Mouse (Mus musculus) brain, embryonic 14.5 days (tissue): ENCODE measurements at regions not wholly inside any gene's neighbourhood (a gene's known extent, or its start where the extent isn't known, plus 50 kb on each side); places are given as distances from the start of the nearest gene placed in this dataset.

Source experiments
- CTCF ChIP-seq: fragments of 200-500 bp; IDR thresholded peaks from 2 replicates; pipeline ENCODE4 v1.5.1; 2012; ENCODE audit warnings: inconsistent platforms, mild to moderate bottlenecking, moderate library complexity, borderline replicate concordance; ENCODE audit not compliant: insufficient read depth, insufficient read length; ENCODE audit errors: extremely low read depth
- POLR2A ChIP-seq: fragments of 200-500 bp; IDR thresholded peaks from 2 replicates; pipeline ENCODE4 v1.6.1; 2012; ENCODE audit warnings: mild to moderate bottlenecking, inconsistent platforms, borderline replicate concordance; ENCODE audit not compliant: poor library complexity, insufficient read depth, insufficient read length, severe bottlenecking; ENCODE audit errors: extremely low read depth

DNA sequence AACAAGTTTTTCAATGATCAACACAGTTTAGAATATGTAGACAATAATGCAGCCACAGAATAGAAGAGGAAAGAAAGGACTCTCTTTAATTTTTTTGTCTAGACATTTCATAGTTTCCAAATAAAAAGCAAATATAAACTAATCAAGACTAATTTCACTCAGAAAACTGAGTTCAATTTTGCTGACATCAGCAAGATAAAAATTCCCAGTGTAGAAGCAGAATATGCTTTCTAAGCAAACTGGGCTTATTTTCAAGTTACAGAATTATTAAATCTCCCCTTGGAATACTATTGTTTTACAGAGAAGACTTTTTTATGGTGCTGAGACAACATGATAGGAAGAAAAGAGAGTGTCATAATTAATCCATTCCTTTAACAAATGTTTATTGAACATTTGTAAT is 99.0 kb upstream of the Pou3f2 start:
- TF ChIP-seq POLR2A (no peak), CTCF (no peak)
